Mouse (Mus musculus): Measurements from ENCODE around the gene Gm10354. TPM values are rescaled to one million over a fixed set of nuclear protein-coding genes. Genes with fewer than 3 reads are reported as not detected.
"Not testable (repeated sequence)": the region's sequence is repeated elsewhere in the genome, so short reads cannot be mapped to it uniquely, and the experiment has no call there.

Gene Gm10354
- polyA plus RNA-seq, 1 experiment from 2014 or later: not detected

DNA sequence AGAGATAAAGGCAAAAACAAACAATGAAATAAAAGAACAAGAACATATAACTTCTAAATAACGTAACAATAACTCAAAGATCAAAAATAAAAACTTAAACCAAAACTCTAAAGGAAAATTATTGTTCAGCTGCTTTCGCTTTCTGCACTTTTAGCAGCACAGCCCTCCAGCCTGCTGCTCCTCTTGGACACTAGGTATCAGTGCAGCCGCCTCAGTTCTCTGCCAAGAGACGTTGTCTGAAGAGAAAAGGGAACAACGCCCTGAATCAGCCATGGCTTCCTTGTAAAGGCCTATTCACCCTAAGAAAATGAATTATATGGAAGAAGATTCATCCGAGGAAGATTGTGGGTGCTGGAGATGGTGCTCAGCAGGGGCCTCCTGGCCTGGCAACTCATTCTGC, 45.0 kb downstream of the Gm10354 start:
- H3K27ac ChIP-seq; H3K36me3 ChIP-seq (replicated peaks; ENCODE audit: control insufficient read depth, insufficient read depth); H3K4me3 ChIP-seq (replicated peaks; ENCODE audit: low read length); H3K4me1 ChIP-seq (replicated peaks; ENCODE audit: control insufficient read depth, insufficient read depth, low read length); H3K9me3 ChIP-seq (ENCODE audit: control insufficient read depth, low read length); H3K9ac ChIP-seq; DNase-seq (ENCODE audit: low spot score); ATAC-seq (ENCODE audit: low FRiP score); H3K27me3 ChIP-seq (ENCODE audit: control insufficient read depth, insufficient read depth, low read length); H3K4me2 ChIP-seq (replicated peaks): not testable (repeated sequence)
- WGBS: 82% methylated on average over 5 of the region's 6 CpGs

DNA sequence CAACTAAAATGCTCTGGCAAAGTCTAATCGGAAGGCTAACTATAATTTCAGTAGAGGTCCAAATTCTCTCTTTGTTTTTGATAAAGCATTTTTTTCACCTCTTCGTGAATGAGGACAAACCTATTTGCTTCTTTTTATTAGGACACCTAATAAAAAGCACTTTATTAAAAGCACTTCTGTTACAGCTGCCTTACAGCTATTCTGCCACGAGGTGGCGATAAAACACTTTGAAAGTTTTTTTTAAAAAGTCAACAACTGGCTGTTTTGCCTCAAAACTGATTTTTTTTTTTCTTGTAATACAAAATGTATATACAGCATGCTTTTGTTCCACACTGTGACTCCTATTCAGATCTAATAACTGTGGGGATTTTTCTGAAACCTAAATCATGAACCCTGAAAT, 51.7 kb downstream of the Gm10354 start:
- DNase-seq (ENCODE audit: low spot score): peak; percentile 25
- not testable (repeated sequence) for H3K27ac ChIP-seq; H3K9me3 ChIP-seq (ENCODE audit: control insufficient read depth, low read length); H3K4me3 ChIP-seq (replicated peaks; ENCODE audit: low read length); H3K9ac ChIP-seq; H3K4me2 ChIP-seq (replicated peaks); H3K4me1 ChIP-seq (replicated peaks; ENCODE audit: control insufficient read depth, insufficient read depth, low read length); H3K27me3 ChIP-seq (ENCODE audit: control insufficient read depth, insufficient read depth, low read length); H3K36me3 ChIP-seq (replicated peaks; ENCODE audit: control insufficient read depth, insufficient read depth); ATAC-seq (ENCODE audit: low FRiP score)
- 34% methylated on average over 4 of the region's 4 CpGs for WGBS

Other genes starting within 250 kb of the Gm10354 start
- gene Gm9758, start 64.0 kb downstream of the Gm10354 start, polyA plus RNA-seq (2014; fragmentation: Nextera tagmentation; extraction: Ambion mirVana): not detected in 2 replicates
- not detected in 2 replicates for gene Speer4e, start 40.5 kb downstream of the Gm10354 start, polyA plus RNA-seq (2014; fragmentation: Nextera tagmentation; extraction: Ambion mirVana)
- not detected in 2 replicates for gene Gm17019, start 54.1 kb upstream of the Gm10354 start, polyA plus RNA-seq (2014; fragmentation: Nextera tagmentation; extraction: Ambion mirVana)